Mouse (Mus musculus) Patski (cell line): ENCODE measurements around the gene Otud7b. TPM values are rescaled to one million over a fixed set of nuclear protein-coding genes. Genes with fewer than 3 reads are reported as not detected.
A peak's percentile ranks its signal among the peaks of the same experiment; 100 is the strongest.

Experiments
- ATAC-seq: fragments of 100-300 bp; one replicate; pipeline ENCODE4 v1.8.0; 2021
- CTCF ChIA-PET: fragments of 350-600 bp; sonication (Branson Sonifier 250); formaldehyde crosslinking; loops from one replicate; lab custom pipeline; 2022; ENCODE audit warnings: inconsistent platforms; lab: Charles Lee
- POLR2A ChIA-PET: fragments of 350-600 bp; sonication (Branson Sonifier 250); formaldehyde crosslinking; loops from one replicate; lab custom pipeline; 2022; ENCODE audit warnings: antibody characterized with exemption, inconsistent platforms; lab: Charles Lee
- DNase-seq: peaks from one replicate; pipeline ENCODE4 v3.0.0-alpha.2; 2011; ENCODE audit warnings: low read depth, low spot score
- H3K27me3 ChIP-seq: fragments of 371-371 bp; one replicate; pipeline ENCODE4 v1.5.1; 2021
- CTCF ChIP-seq: fragments of 100-300 bp; IDR thresholded peaks from one replicate; pipeline ENCODE4 v1.5.1; 2021
- in situ Hi-C: fragments of 300-500 bp; cut with MboI; formaldehyde crosslinking; loops from 3 replicates; pipeline ENCODE4 v1.11.1; 2018; ENCODE audit warnings: low pct_unique_long_range_greater_than_20kb, mixed read lengths
- polyA plus RNA-seq: library from polyadenylated mRNA; unstranded; gene quantifications from one replicate; pipeline ENCODE4 v1.2.3, GENCODE M21; 2021

Otud7b gene
- polyA plus RNA-seq, 1 experiment from 2014 or later = 45.3 TPM

GRCm38 (mm10) chr3:96081650-96082049 is 22.7 kb upstream of the Otud7b start:
- ATAC-seq = no peak
- ChIA-PET POLR2A (interaction anchor here (1.3 kb wide), 1 partner anchor 54 kb away, joined by 3 read pairs; no protein-coding TSS in a partner anchor), CTCF (interaction anchor here (1.1 to 8.4 kb wide), 7 partner anchors 12 to 73 kb away, joined by 5 to 80 read pairs (median 15); no protein-coding TSS in a partner anchor)
- no peaks in the 10 kb centered on the region for H3K27me3 ChIP-seq
- no peak for DNase-seq
- no peak for TF ChIP-seq CTCF
- in situ Hi-C loops = no loop called here

GRCm38 (mm10) chr3:96082100-96082499 is 22.2 kb upstream of the Otud7b start:
- in situ Hi-C loops = no loop called here
- ATAC-seq (no peak), DNase-seq (no peak)
- H3K27me3 ChIP-seq = no peaks in the 10 kb centered on the region
- CTCF ChIA-PET = interaction anchor here (1.1 to 8.4 kb wide), 6 partner anchors 10 to 73 kb away, joined by 3 to 80 read pairs (median 10); no protein-coding TSS in a partner anchor
- POLR2A ChIA-PET = no interaction called here
- TF ChIP-seq CTCF = no peak

DNA sequence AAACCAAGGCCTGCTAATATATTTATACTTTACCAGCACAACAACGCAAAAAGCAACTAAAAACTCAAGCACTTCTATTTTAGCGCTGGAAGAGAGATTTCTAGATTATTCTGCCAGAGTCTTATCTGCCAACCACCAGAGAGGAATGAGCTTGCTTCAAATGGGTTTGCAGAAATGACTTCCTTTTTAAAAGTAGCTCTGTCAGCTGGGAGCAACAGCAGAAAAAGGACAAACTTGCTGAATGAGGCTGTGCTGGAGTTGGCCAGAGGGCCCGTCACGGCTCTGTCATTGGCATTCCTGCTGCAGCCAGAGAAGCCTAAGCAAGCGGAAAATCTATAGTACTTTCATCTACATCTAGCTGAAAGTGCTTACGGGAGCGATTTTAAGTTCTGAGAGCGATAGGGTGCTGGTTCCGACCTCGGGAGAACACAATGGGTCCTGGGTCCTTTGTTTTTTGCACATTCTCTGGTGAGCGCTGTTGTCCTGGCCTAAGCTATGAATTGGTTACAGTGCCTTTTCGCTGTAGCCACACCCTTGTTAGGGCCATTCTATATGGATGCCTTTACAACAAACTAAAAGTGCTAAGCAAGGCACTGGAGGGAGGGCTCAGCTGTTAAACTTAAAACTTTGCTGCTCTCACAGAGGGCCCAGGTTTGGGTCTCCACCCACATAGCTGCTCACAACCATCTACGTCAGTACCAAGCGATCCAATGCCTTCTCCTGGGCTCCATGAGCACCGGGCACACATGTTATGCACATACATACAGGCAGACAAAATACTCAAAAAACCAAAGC is 21.4 kb upstream of the Otud7b start:
- no peak for TF ChIP-seq CTCF
- ChIA-PET CTCF (interaction anchor here (0.7 to 8.4 kb wide), 7 partner anchors 9 to 65 kb away, joined by 3 to 80 read pairs (median 6); no protein-coding TSS in a partner anchor), POLR2A (no interaction called here)
- in situ Hi-C loops = no loop called here
- H3K27me3 ChIP-seq = no peaks in the 10 kb centered on the region
- DNase-seq = no peak
- no peak for ATAC-seq

GRCm38 (mm10) chr3:96084146-96084755 is 20.1 kb upstream of the Otud7b start:
- ChIA-PET CTCF (interaction anchor here (1.2 to 2.3 kb wide), 3 partner anchors 18 to 64 kb away, joined by 3 to 7 read pairs (median 5); no protein-coding TSS in a partner anchor), POLR2A (no interaction called here)
- in situ Hi-C loops = no loop called here
- no peak for TF ChIP-seq CTCF
- DNase-seq (no peak), ATAC-seq (no peak)
- no peaks in the 10 kb centered on the region for H3K27me3 ChIP-seq

- ATAC-seq (no peak), DNase-seq (no peak)
- H3K27me3 ChIP-seq = no peaks in the 10 kb centered on the region
- ChIA-PET POLR2A (interaction anchor here (0.7 to 1.0 kb wide), 2 partner anchors 83 to 129 kb away, joined by 3 to 5 read pairs; no protein-coding TSS in a partner anchor), CTCF (interaction anchor here (1.1 to 1.6 kb wide), 3 partner anchors 21 to 75 kb away, joined by 3 to 7 read pairs (median 4); partner anchors contain the start of gene Mtmr11)
- TF ChIP-seq CTCF = no peak
- in situ Hi-C loops = loop anchor here (5.0 kb wide), 1 partner anchor 60 kb away; no protein-coding TSS in a partner anchor
Observed at GRCm38 (mm10) chr3:96087219-96087618, 17.1 kb upstream of the Otud7b start.

GRCm38 (mm10) chr3:96087801-96088200 is 16.5 kb upstream of the Otud7b start:
- ATAC-seq = no peak
- no peaks in the 10 kb centered on the region for H3K27me3 ChIP-seq
- ChIA-PET CTCF (interaction anchor here (1.6 kb wide), 1 partner anchor 60 kb away, joined by 7 read pairs; no protein-coding TSS in a partner anchor), POLR2A (interaction anchor here (1.0 kb wide), 1 partner anchor 83 kb away, joined by 5 read pairs; no protein-coding TSS in a partner anchor)
- TF ChIP-seq CTCF = no peak
- no peak for DNase-seq
- in situ Hi-C loops = loop anchor here (5.0 kb wide), 1 partner anchor 60 kb away; no protein-coding TSS in a partner anchor

DNA sequence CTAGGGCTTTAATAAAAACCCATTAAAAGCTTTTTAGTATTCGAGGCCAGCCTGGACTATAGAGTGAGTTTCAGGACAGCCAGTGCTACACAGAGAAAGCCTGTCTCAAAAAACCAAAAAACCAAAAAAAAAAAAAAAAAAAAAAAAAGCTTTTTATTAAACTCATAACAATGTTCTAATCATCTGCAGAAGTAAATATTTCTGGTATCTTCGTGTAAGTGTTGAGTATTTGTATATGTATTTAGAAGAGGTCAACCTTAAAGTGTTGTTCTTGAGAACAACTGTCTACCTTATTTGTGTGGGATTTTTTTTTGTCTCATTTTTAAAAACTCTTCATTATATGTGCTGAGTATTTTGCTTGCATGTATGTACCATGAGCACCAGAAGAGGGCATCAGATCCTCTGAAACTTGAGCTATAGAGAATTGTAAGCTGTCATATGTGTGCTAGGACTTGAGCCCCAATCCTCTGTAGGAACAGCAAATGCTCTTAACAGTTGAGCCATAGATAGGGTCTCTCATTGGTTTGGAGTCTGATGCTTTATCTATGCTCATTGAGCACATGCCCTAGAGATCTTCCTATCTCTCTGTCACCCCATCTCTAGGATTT is 14.3 kb upstream of the Otud7b start:
- ATAC-seq (no peak), DNase-seq (no peak)
- ChIA-PET POLR2A (interaction anchor here (0.5 to 1.6 kb wide), 3 partner anchors 9 to 44 kb away, joined by 3 to 4 read pairs (median 3); no protein-coding TSS in a partner anchor), CTCF (interaction anchor here (0.8 to 6.3 kb wide), 23 partner anchors 9 to 131 kb away, joined by 3 to 90 read pairs (median 5); partner anchors contain the start of genes Bola1, Hist2h2ab, Hist2h2ac and Hist2h2be)
- H3K27me3 ChIP-seq = no peaks in the 10 kb centered on the region
- in situ Hi-C loops = loop anchor here (5.0 kb wide), 1 partner anchor 57 kb away; no protein-coding TSS in a partner anchor
- peak; percentile 60 for TF ChIP-seq CTCF

- CTCF ChIA-PET = interaction anchor here (1.0 to 6.3 kb wide), 13 partner anchors 8 to 70 kb away, joined by 3 to 90 read pairs (median 5); partner anchors contain the start of genes Mtmr11 and Otud7b
- peak; percentile 38 for TF ChIP-seq CTCF
- POLR2A ChIA-PET = interaction anchor here (1.5 kb wide), 1 partner anchor 50 kb away, joined by 5 read pairs; no protein-coding TSS in a partner anchor
- no peak for DNase-seq
- no peak for ATAC-seq
- no peaks in the 10 kb centered on the region for H3K27me3 ChIP-seq
- in situ Hi-C loops = no loop called here
Observed at GRCm38 (mm10) chr3:96091146-96091545, 13.2 kb upstream of the Otud7b start.

DNA sequence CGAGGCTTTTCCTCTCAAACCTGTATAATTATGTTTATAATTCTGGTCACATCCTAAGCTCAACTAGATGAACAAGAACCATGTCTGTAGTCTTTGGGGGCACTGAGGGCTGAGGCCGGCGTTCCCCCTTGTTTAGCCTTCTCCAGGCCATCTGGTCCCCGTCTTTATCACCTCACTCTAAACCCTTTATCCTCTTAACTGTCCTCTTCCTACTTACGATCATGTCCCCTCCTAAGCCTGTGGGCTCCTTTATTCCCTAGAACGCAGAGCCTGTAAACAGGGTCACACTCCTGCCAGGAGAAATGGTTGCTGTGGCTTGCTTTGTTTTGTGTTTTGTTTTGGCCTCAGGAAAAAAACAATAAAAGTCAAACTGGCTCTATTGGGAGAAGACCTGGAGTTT is 12.4 kb upstream of the Otud7b start:
- in situ Hi-C loops = no loop called here
- no peak for TF ChIP-seq CTCF
- no peak for DNase-seq
- no peaks in the 10 kb centered on the region for H3K27me3 ChIP-seq
- no peak for ATAC-seq
- ChIA-PET CTCF (interaction anchor here (1.0 to 6.3 kb wide), 11 partner anchors 9 to 70 kb away, joined by 3 to 90 read pairs (median 6); partner anchors contain the start of genes Mtmr11 and Otud7b), POLR2A (interaction anchor here (1.5 kb wide), 1 partner anchor 49 kb away, joined by 5 read pairs; no protein-coding TSS in a partner anchor)
